8 mouse cellular contexts compared by ENCODE assay signal in the genomic region with DNA sequence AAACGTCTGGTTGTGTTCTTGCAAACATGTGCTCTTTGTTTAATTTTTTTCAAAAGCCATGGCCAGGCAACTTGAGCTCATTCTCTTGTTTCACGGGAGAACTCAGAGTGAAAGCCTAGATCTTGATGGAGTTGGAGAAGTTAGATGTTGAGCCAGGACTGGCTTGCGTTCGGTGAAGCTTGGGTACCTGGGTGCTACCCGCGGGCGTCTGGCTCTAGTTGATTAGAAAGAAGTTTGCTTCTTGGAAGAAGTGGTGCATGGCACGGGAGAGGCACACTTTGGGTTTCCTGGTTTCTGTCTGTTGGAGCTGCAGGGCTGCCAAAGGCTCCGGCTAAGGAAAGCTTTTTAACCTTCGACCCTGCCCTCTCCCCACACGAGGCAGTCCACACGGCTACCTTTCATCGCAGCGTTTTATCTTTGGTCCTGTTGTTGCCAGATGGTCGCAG. TPM values are rescaled to one million over a fixed set of nuclear protein-coding genes. Genes with fewer than 3 reads are reported as not detected.
A peak's percentile ranks its signal among the peaks of the same experiment; 100 is the strongest.
DNase-seq lines count a peak whose midpoint lies in the region; ATAC-seq and TF ChIP-seq lines count a peak whose summit lies in the region.

No protein-coding gene starts in this region.

- H3K27me3 ChIP-seq in heart, embryonic 11.5 days (ENCODE audit: control insufficient read depth, insufficient read depth, low read length), result peaks cover 26% of the 10 kb centered on the region
- peaks cover 5% of the 10 kb centered on the region; the same call in 1 of the 2 replicates for H3K27me3 ChIP-seq in hindbrain, postnatal 0 days (ENCODE audit: insufficient read depth, low read length)
- peaks cover 48% of the 10 kb centered on the region for H3K27me3 ChIP-seq in midbrain, embryonic 13.5 days

- no peaks in the 10 kb centered on the region for H3K9me3 ChIP-seq in heart, embryonic 11.5 days (replicated peaks; ENCODE audit: control insufficient read depth, low read length)
- H3K9me3 ChIP-seq in hindbrain, postnatal 0 days (ENCODE audit: low read length), result no peaks in the 10 kb centered on the region
- no peaks in the 10 kb centered on the region for H3K9me3 ChIP-seq in midbrain, embryonic 13.5 days

- intact Hi-C loops in heart, postnatal 36 days (cut with DNase I), result loop anchor here (5.0 kb wide), 1 partner anchor 97 kb away; no protein-coding TSS in a partner anchor

- peak overlapping the region; percentile 95 for H3K4me2 ChIP-seq in heart, embryonic 11.5 days
- H3K4me2 ChIP-seq in hindbrain, postnatal 0 days (ENCODE audit: low read depth, low read length), result peak overlapping the region; percentile 97
- H3K4me2 ChIP-seq in midbrain, embryonic 13.5 days (replicated peaks), result peak overlapping the region; percentile 95

- no peak for DNase-seq in heart, postnatal 36 days
- DNase-seq in embryo, embryonic 10 days (ENCODE audit: low spot score), result peak; percentile 61
- DNase-seq in hindbrain, postnatal 0 days (ENCODE audit: low spot score), result no peak
- no peak for DNase-seq in cerebellum, postnatal 4 days (ENCODE audit: low spot score in 2 of 2)
- DNase-seq in natural killer cell, adult 2 months (ENCODE audit: low spot score in 2 of 2), result no peak
- DNase-seq in cerebellum, adult 18-20 months, result no peak

- H3K9ac ChIP-seq in heart, embryonic 11.5 days (ENCODE audit: low read depth, low read length), result peak overlapping the region; percentile 68
- H3K9ac ChIP-seq in hindbrain, postnatal 0 days (replicated peaks; ENCODE audit: low read length), result peak overlapping the region; percentile 61; the same call in 1 of the 2 replicates
- peak overlapping the region; percentile 76; the same call in 1 of the 2 replicates for H3K9ac ChIP-seq in midbrain, embryonic 13.5 days (replicated peaks)

- H3K27ac ChIP-seq in heart, embryonic 11.5 days (ENCODE audit: low read depth, low read length), result no peak overlapping the region
- H3K27ac ChIP-seq in hindbrain, postnatal 0 days, result no peak overlapping the region
- no peak overlapping the region for H3K27ac ChIP-seq in midbrain, embryonic 13.5 days

- peaks cover 3% of the 10 kb centered on the region; the same call in 1 of the 2 replicates for H3K4me1 ChIP-seq in heart, embryonic 11.5 days (ENCODE audit: control insufficient read depth, insufficient read depth, low read length)
- H3K4me1 ChIP-seq in hindbrain, postnatal 0 days (ENCODE audit: insufficient read depth, low read length), result 0 out of 2 replicates have a peak, but pooled peaks cover 6% of the 10 kb centered on the region
- peaks cover 14% of the 10 kb centered on the region for H3K4me1 ChIP-seq in midbrain, embryonic 13.5 days (replicated peaks)

- under 1% methylated on average over 15 of the region's 15 CpGs for WGBS in heart, embryonic 11.5 days (ENCODE audit: insufficient replicate concordance)
- WGBS in hindbrain, postnatal 0 days, result 3% methylated on average over 15 of the region's 15 CpGs
- 2% methylated on average over 15 of the region's 15 CpGs for WGBS in midbrain, embryonic 13.5 days

- no peaks in the 10 kb centered on the region for H3K36me3 ChIP-seq in heart, embryonic 11.5 days (ENCODE audit: control insufficient read depth, insufficient read depth, low read length)
- no peaks in the 10 kb centered on the region for H3K36me3 ChIP-seq in hindbrain, postnatal 0 days (ENCODE audit: insufficient read depth, low read length)
- no peaks in the 10 kb centered on the region for H3K36me3 ChIP-seq in midbrain, embryonic 13.5 days

- TF ChIP-seq CTCF in hindbrain, postnatal 0 days (IDR thresholded peaks at IDR 0.05; ENCODE audit: low read depth), result no peak

- no peak for ATAC-seq in heart, embryonic 11.5 days (replicated peaks; ENCODE audit: insufficient number of reproducible peaks, low FRiP score, low TSS enrichment)
- no peak for ATAC-seq in hindbrain, postnatal 0 days
- ATAC-seq in midbrain, embryonic 13.5 days, result no peak

- H3K4me3 ChIP-seq in heart, embryonic 11.5 days (ENCODE audit: low read depth, low read length), result peak overlapping the region; percentile 62
- peak overlapping the region; percentile 67 for H3K4me3 ChIP-seq in hindbrain, postnatal 0 days (ENCODE audit: low read length)
- H3K4me3 ChIP-seq in midbrain, embryonic 13.5 days (replicated peaks), result peak overlapping the region; percentile 67

RNA-seq across cellular contexts. Expression of a gene that starts 0.9 kb away (rescaled TPM):
- polyA plus RNA-seq in heart, embryonic 11.5 days (2014; fragmentation: Nextera tagmentation; extraction: Ambion mirVana), result 0.93 and 1.1 TPM in 2 replicates
- 1 to 10 TPM; 3.1 TPM for total RNA-seq in heart, postnatal 36 days (2021)
- total RNA-seq in hindbrain, postnatal 0 days (2014; rRNA removed), result 1.9 and 2.5 TPM in 2 replicates
- polyA plus RNA-seq in hindbrain, postnatal 0 days (2015; fragmentation: Nextera tagmentation; extraction: Ambion mirVana), result 2.4 and 2.7 TPM in 2 replicates
- 0.70 and 0.98 TPM in 2 replicates for polyA plus RNA-seq in midbrain, embryonic 13.5 days (2015; fragmentation: Nextera tagmentation; extraction: Ambion mirVana)

RNA-seq across cellular contexts. Expression of a gene that starts 34.4 kb away (rescaled TPM):
- polyA plus RNA-seq in heart, embryonic 11.5 days (2014; fragmentation: Nextera tagmentation; extraction: Ambion mirVana), result 10.6 and 13.1 TPM in 2 replicates
- total RNA-seq in heart, postnatal 36 days (2021), result 1 to 10 TPM; 2.5 to 3.5 TPM
- total RNA-seq in hindbrain, postnatal 0 days (2014; rRNA removed), result 4.1 and 8.1 TPM in 2 replicates
- 4.3 and 5.1 TPM in 2 replicates for polyA plus RNA-seq in hindbrain, postnatal 0 days (2015; fragmentation: Nextera tagmentation; extraction: Ambion mirVana)
- 11.9 and 12.7 TPM in 2 replicates for polyA plus RNA-seq in midbrain, embryonic 13.5 days (2015; fragmentation: Nextera tagmentation; extraction: Ambion mirVana)
